Mouse (Mus musculus) layer of hippocampus, adult 8-10 months (tissue): Measurements from ENCODE around the gene Trpv4. TPM values are rescaled to one million over a fixed set of nuclear protein-coding genes. Genes with fewer than 3 reads are reported as not detected.

Source experiments
- DNase-seq, 2 experiments: peaks; one replicate each; pipeline ENCODE4 v3.0.0; 2022; ENCODE audit warnings: low spot score in 2 of 2
- total RNA-seq, 4 experiments: library from RNA; stranded (reverse); gene quantifications; 2 replicates each; pipeline ENCODE4 v1.2.4; 2022

Gene Trpv4
- total RNA-seq, 4 experiments from 2014 or later: 1.6 to 2.5 (median 1.9) TPM

- no peak for DNase-seq
These were observed 10.8 kb upstream of the Trpv4 start for GRCm38 (mm10) chr5:114669014-114669413.

- peak; percentile 94 to 99 for DNase-seq
These were observed 9.1 kb upstream of the Trpv4 start for GRCm38 (mm10) chr5:114667228-114667856.

- no peak for DNase-seq
These were observed 8.4 kb upstream of the Trpv4 start for GRCm38 (mm10) chr5:114666659-114667058.

GRCm38 (mm10) chr5:114664750-114665149 lies 6.5 kb upstream of the Trpv4 start:
- DNase-seq: no peak

GRCm38 (mm10) chr5:114664139-114664538 lies 5.9 kb upstream of the Trpv4 start:
- DNase-seq: no peak

GRCm38 (mm10) chr5:114661029-114661428 lies 2.8 kb upstream of the Trpv4 start:
- no peak for DNase-seq

GRCm38 (mm10) chr5:114657426-114657825 lies 795 bp downstream of the Trpv4 start:
- no peak for DNase-seq

GRCm38 (mm10) chr5:114656305-114656704 lies 1.9 kb downstream of the Trpv4 start:
- no peak for DNase-seq

- DNase-seq: no peak
These were observed 2.5 kb downstream of the Trpv4 start for GRCm38 (mm10) chr5:114655721-114656120.

- DNase-seq: no peak
These were observed 4.4 kb downstream of the Trpv4 start for GRCm38 (mm10) chr5:114653656-114654437.

- no peak for DNase-seq
These were observed 6.8 kb downstream of the Trpv4 start for GRCm38 (mm10) chr5:114651449-114651848.

- no peak for DNase-seq
These were observed 7.2 kb downstream of the Trpv4 start for GRCm38 (mm10) chr5:114651002-114651401.

GRCm38 (mm10) chr5:114648728-114649311 lies 9.4 kb downstream of the Trpv4 start:
- DNase-seq: no peak

GRCm38 (mm10) chr5:114647211-114647974 lies 10.8 kb downstream of the Trpv4 start:
- DNase-seq: no peak

GRCm38 (mm10) chr5:114645916-114646315 lies 12.3 kb downstream of the Trpv4 start:
- DNase-seq: no peak

- no peak for DNase-seq
These were observed 13.3 kb downstream of the Trpv4 start for GRCm38 (mm10) chr5:114644918-114645317.

GRCm38 (mm10) chr5:114640809-114641208 lies 17.4 kb downstream of the Trpv4 start:
- DNase-seq: no peak

- DNase-seq: no peak
These were observed 18.6 kb downstream of the Trpv4 start for GRCm38 (mm10) chr5:114639645-114639957.

- DNase-seq: peak; percentile 52 to 84
These were observed 19.2 kb downstream of the Trpv4 start for GRCm38 (mm10) chr5:114638769-114639644.

GRCm38 (mm10) chr5:114636091-114636490 lies 22.1 kb downstream of the Trpv4 start:
- DNase-seq: no peak

GRCm38 (mm10) chr5:114631336-114631735 lies 26.9 kb downstream of the Trpv4 start:
- DNase-seq: no peak
